Mouse (Mus musculus) kidney, adult 9 months (tissue): ENCODE data around the gene Six6.

Experiments
- DNase-seq: peaks from one replicate; pipeline ENCODE4 v3.0.0; 2022

Gene Six6

DNA sequence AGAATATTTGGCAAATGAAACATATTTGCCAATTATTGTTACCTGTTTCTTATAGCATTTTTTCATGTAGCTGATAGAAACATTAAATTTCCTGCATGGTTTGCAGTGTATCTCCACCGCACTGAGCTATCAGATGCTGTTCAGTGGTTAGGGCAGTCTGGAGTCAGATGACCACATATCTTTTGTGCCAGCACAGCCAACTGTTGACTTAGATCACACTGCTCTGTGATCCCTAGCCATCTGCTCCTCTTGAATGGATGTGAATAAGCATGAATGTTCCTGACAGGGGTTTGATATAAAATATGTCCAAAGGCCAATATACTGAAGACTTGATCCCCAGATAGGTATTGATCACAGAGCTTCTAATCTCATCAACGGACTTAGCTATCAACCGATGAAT, 18.8 kb downstream of the Six6 start:
- DNase-seq, result no peak

DNA sequence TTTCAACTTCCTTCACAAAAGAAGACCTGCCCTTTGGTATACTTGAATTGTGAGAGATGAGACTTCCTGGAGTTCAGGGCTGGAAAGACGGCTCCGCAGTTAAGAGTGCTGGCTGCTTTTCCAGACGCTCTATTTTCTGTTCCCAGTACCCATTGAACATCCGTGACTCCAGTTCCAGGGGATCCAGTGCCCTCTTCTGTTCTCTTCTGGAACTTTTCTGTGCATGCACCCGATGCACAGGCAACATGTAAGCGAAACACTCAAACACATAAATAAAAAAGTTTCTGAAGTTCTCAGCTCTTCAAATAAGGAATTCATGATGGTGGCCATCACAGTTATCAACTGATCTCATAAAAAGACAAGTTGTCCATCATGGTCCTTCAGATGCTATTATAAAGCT, 23.1 kb downstream of the Six6 start:
- DNase-seq, result no peak

- DNase-seq, result no peak
These were observed 27.8 kb downstream of the Six6 start for GRCm38 (mm10) chr12:72967541-72967940.

GRCm38 (mm10) chr12:72970620-72971019, 30.9 kb downstream of the Six6 start:
- DNase-seq, result no peak

GRCm38 (mm10) chr12:72973161-72973560, 33.5 kb downstream of the Six6 start:
- peak; percentile 71 for DNase-seq

DNA sequence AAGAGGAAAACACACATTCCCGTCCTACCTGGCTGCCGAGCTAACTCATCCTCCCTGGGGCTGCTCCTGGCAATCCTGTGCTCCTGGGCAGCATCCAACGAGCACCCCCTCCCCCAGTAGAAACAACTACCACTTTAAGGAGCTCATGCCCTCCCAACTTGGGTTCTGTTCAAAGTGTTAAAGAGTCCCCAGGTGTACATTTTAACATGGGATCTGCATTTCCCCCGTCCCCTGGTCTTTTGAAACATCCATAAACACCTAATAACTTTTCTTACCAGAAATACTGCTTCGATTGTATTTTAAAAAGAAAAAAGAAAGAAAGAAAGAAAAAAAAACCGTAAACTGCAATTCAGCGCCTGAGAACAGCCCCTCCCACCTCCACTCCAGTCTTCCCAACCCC, 36.5 kb downstream of the Six6 start:
- DNase-seq, result no peak

DNA sequence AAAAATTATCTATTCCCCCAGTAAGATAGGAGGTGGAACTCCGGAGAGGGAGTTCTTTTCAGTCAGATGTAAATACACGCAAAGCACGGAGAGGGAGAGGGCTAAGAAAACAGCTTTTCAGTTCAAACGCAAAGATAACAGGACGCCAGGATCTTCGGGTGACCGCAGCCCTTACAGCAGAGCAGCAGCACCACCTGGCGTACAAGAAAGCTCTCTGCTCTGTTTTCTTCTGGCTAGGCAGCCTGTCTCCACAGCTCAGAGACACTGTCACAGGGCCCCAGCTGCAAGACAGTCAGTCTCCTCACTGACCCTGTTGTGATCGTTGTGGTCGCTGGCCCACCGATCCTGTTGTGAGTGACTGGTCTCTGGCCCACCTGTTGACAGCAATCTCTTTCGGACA, 37.0 kb downstream of the Six6 start:
- DNase-seq, result peak; percentile 65

GRCm38 (mm10) chr12:72977851-72978250, 38.2 kb downstream of the Six6 start:
- DNase-seq, result no peak

DNA sequence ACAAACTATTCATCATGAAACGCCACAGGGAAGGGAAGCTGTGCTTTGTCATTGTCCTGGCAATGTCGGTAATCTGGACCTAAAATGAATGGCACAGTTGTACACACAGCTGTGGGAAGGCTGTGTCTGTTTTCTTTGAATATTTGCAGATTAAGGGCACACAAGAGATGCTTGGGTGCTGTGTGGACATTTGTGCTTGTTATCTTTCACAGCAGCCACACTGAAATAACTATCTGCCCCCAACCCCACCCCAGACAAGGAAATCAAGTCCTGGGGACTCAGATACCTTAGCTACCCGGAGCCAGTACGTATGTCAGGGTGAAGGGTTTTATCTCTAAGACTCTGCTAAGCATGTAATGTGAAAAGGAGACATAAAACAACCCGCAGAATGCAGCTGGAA, 39.5 kb downstream of the Six6 start:
- DNase-seq, result no peak

- DNase-seq, result peak; percentile 19
These were observed 42.9 kb downstream of the Six6 start for GRCm38 (mm10) chr12:72982616-72983015.

DNA sequence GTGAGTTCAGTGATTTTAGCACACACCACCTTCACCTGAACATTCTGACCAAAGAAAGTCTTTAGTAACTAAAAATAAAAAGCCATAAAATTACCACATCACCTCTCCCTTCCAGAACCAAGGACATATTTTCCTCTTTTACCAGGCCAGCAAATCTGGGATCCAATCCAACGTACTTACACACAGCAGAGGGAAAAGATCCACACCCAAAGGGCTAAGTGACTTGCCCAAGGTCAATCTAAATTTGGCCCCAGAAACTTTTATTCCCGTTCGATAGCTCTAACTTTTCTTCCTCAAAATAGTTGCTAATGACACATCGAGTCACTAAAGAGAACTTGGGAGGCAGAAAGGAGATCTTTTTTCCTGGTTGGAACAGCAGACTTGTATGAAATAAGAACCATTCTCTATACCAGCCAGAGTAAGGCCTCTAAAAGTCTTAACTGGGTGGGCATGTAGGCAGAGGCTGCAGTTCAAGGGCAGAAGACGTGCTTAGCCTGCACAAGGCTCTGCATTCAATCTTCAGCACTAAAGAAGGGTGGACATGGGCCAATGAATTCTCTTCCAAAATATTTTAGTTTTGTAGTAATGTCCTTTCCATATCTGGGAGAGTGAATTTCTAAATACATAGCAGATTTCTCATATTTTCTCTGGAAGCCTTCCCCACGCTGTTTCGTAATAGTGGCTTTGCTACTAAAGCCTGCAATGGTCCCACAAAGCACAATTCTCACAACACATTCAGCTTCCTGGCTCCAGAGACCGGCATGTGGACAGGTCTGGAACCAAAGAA, 43.6 kb downstream of the Six6 start:
- DNase-seq, result peak; percentile 42
